Mouse (Mus musculus): ENCODE results near the gene Usp25.

Usp25 gene

GRCm38 (mm10) chr16:77150338-77150737, 136.8 kb downstream of the Usp25 start:
- no peak for DNase-seq

GRCm38 (mm10) chr16:77150884-77151283, 137.4 kb downstream of the Usp25 start:
- DNase-seq, result no peak

GRCm38 (mm10) chr16:77152288-77152687, 138.8 kb downstream of the Usp25 start:
- DNase-seq, result no peak

- DNase-seq, result no peak
Measured at GRCm38 (mm10) chr16:77153216-77153715, 139.8 kb downstream of the Usp25 start.

GRCm38 (mm10) chr16:77153815-77154214, 140.3 kb downstream of the Usp25 start:
- DNase-seq, result no peak

- no peak for DNase-seq
Measured at GRCm38 (mm10) chr16:77154831-77155230, 141.3 kb downstream of the Usp25 start.
